Mouse (Mus musculus): Measurements from ENCODE around the gene Prkg1. TPM values are rescaled to one million over a fixed set of nuclear protein-coding genes. Genes with fewer than 3 reads are reported as not detected.

Prkg1 gene
- total and polyA plus RNA-seq, 3 experiments, result 1.0 to 29.0 (median 22.9) TPM

DNA sequence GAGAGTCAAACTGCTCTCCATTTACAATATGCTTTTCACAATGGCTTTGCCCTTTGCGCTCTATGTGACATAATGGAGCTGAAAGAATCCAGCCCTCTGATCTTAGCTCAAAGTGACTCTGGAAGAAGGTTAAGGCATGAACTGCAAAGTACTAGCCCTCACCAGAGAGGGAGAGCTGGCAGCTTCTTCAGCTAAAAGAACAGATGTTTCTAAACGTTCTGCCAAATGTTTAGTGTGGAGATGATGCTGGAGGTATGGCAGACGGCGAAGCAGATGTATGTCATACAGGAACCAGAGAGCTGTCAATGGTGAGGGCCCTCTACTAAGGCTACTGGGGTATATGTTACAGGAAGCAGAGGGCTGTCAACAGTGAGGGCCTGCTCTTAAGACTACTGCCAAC is 148.0 kb downstream of the Prkg1 start:
- H3K36me3 ChIP-seq (replicated peaks), result no peaks in the 10 kb centered on the region
- H3K9me3 ChIP-seq (replicated peaks), result no peaks in the 10 kb centered on the region
- no peaks in the 10 kb centered on the region for H3K27me3 ChIP-seq (ENCODE audit: insufficient read depth, low read length)
- no peak for TF ChIP-seq POLR2AphosphoS5 (IDR thresholded peaks at IDR 0.05; ENCODE audit: insufficient replicate concordance, low read depth, low read length)
- no peak for TF ChIP-seq TAL1 (conservative IDR thresholded peaks at IDR 0.05; ENCODE audit: low read depth, low read length)
- TF ChIP-seq GATA2 (IDR thresholded peaks at IDR 0.05; ENCODE audit: borderline replicate concordance, low read depth, low read length), result no peak
- TF ChIP-seq GATA1 (IDR thresholded peaks at IDR 0.05; ENCODE audit: borderline replicate concordance, low read length), result no peak
- no peak for TF ChIP-seq CTCF (IDR thresholded peaks at IDR 0.05; ENCODE audit: low read depth, low read length)
- H3K4me3 ChIP-seq (ENCODE audit: low read depth, low read length), result no peak overlapping the region
- no peak for ATAC-seq (ENCODE audit: extremely low read depth, insufficient number of reproducible peaks, low FRiP score, poor library complexity, severe bottlenecking)
- no peak for DNase-seq (ENCODE audit: low spot score)
- H3K4me1 ChIP-seq (ENCODE audit: insufficient read depth, low read depth, low read length), result no peaks in the 10 kb centered on the region

DNA sequence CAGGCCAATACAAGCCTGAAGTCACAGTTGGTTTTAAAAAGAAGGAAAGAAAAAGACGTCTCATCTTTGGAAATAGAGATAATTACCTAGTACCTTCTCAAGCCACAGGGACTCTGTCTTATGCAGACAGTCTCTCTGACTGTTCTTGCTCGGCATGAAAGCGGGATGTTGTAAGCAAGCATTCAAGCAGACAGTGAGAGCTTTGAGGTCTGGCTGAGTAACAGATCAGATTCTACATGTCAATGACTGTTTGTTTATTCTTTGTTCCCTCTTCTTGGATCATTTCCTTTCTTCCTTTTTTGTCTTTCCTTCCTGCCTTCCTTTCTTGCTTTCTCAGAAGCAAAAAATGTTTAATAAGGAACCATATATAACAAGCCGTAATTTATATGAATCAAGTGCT is 148.7 kb downstream of the Prkg1 start:
- no peaks in the 10 kb centered on the region for H3K4me1 ChIP-seq (ENCODE audit: insufficient read depth, low read depth, low read length)
- H3K4me3 ChIP-seq (ENCODE audit: low read depth, low read length), result no peak overlapping the region
- ATAC-seq (ENCODE audit: extremely low read depth, insufficient number of reproducible peaks, low FRiP score, poor library complexity, severe bottlenecking), result no peak
- H3K9me3 ChIP-seq (replicated peaks), result no peaks in the 10 kb centered on the region
- TF ChIP-seq GATA2 (IDR thresholded peaks at IDR 0.05; ENCODE audit: borderline replicate concordance, low read depth, low read length) (no peak), TAL1 (conservative IDR thresholded peaks at IDR 0.05; ENCODE audit: low read depth, low read length) (no peak)
- no peak for DNase-seq (ENCODE audit: low spot score)
- no peaks in the 10 kb centered on the region for H3K36me3 ChIP-seq (replicated peaks)
- no peaks in the 10 kb centered on the region for H3K27me3 ChIP-seq (ENCODE audit: insufficient read depth, low read length)

DNA sequence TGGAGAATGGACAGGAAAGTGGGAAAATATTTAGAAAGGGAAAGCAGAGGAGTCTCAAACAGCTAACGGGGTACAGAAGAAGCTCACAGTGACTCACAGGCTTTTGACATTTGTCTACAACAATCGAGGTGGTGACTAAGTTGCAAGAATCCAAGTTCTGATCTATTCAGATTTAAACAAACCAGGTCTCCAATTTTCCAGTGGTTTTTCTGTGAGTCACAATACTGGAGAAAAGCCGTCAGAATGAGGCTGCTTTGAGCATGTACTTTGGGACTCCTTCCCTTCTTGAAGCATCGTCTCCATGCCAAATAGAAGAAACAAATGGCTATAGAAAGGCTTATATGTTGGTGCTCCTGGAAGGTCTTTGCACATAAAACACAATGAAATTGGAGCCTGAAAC is 151.7 kb downstream of the Prkg1 start:
- H3K36me3 ChIP-seq (replicated peaks), result no peaks in the 10 kb centered on the region
- no peaks in the 10 kb centered on the region for H3K27me3 ChIP-seq (ENCODE audit: insufficient read depth, low read length)
- DNase-seq (ENCODE audit: low spot score) (no peak), ATAC-seq (ENCODE audit: extremely low read depth, insufficient number of reproducible peaks, low FRiP score, poor library complexity, severe bottlenecking) (no peak)
- H3K9me3 ChIP-seq (replicated peaks), result no peaks in the 10 kb centered on the region
- no peaks in the 10 kb centered on the region for H3K4me1 ChIP-seq (ENCODE audit: insufficient read depth, low read depth, low read length)
- no peak for TF ChIP-seq POLR2AphosphoS5 (IDR thresholded peaks at IDR 0.05; ENCODE audit: insufficient replicate concordance, low read depth, low read length)
- TF ChIP-seq TAL1 (conservative IDR thresholded peaks at IDR 0.05; ENCODE audit: low read depth, low read length), result no peak
- TF ChIP-seq CTCF (IDR thresholded peaks at IDR 0.05; ENCODE audit: low read depth, low read length), result no peak
- no peak for TF ChIP-seq GATA1 (IDR thresholded peaks at IDR 0.05; ENCODE audit: borderline replicate concordance, low read length)
- TF ChIP-seq GATA2 (IDR thresholded peaks at IDR 0.05; ENCODE audit: borderline replicate concordance, low read depth, low read length), result no peak
- H3K4me3 ChIP-seq (ENCODE audit: low read depth, low read length), result no peak overlapping the region

DNA sequence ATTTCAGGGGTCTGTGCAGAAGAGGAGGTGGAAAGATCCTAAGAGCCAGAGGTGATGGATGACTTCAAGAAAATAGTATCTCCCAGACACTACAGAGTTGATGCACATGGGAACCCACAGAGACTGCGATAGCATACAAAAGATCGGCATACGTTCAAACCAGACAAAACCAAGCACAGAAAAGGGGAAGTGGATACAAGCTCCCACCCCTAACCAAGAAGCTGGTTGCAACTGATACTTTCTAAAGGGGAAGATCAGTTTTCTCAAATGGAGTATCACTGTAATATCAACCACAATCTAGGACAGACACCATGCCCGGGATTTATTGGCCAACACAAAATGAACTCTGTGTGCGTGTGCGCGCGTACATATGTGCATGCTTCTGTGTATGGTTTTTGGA is 162.3 kb downstream of the Prkg1 start:
- no peaks in the 10 kb centered on the region for H3K36me3 ChIP-seq (replicated peaks)
- DNase-seq (ENCODE audit: low spot score), result peak; percentile 5
- no peak overlapping the region for H3K4me3 ChIP-seq (ENCODE audit: low read depth, low read length)
- TF ChIP-seq POLR2AphosphoS5 (IDR thresholded peaks at IDR 0.05; ENCODE audit: insufficient replicate concordance, low read depth, low read length), result no peak
- no peak for TF ChIP-seq GATA2 (IDR thresholded peaks at IDR 0.05; ENCODE audit: borderline replicate concordance, low read depth, low read length)
- 0 out of 2 replicates have a peak, but pooled peaks have one; percentile 13 for TF ChIP-seq TAL1 (conservative IDR thresholded peaks at IDR 0.05; ENCODE audit: low read depth, low read length)
- no peak for TF ChIP-seq GATA1 (IDR thresholded peaks at IDR 0.05; ENCODE audit: borderline replicate concordance, low read length)
- no peak for TF ChIP-seq CTCF (IDR thresholded peaks at IDR 0.05; ENCODE audit: low read depth, low read length)
- H3K9me3 ChIP-seq (replicated peaks), result no peaks in the 10 kb centered on the region
- no peaks in the 10 kb centered on the region for H3K27me3 ChIP-seq (ENCODE audit: insufficient read depth, low read length)
- H3K4me1 ChIP-seq (ENCODE audit: insufficient read depth, low read depth, low read length), result peaks cover 11% of the 10 kb centered on the region
- peak; percentile 68 for ATAC-seq (ENCODE audit: extremely low read depth, insufficient number of reproducible peaks, low FRiP score, poor library complexity, severe bottlenecking)

DNA sequence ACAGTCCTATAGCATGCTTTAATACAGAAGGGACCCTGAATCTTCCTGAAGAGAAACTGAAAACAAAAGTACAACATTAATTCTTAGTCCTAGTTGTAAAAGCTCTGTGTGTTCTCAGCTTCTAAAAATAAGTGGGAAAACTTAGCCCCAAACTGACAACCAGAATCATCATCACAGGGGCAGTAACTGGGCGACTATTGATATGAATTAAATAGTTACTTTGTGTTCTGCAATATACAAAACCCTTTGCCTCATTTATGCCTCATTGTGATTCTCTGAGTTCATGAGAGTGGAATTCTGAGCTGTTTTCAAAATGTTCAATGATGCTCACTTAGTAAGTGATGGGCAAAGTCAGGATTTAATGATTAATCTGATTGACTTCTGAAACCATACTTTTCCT is 170.8 kb downstream of the Prkg1 start:
- Histone ChIP-seq H3K36me3 (replicated peaks) (no peaks in the 10 kb centered on the region), H3K4me1 (ENCODE audit: insufficient read depth, low read depth, low read length) (no peaks in the 10 kb centered on the region), H3K4me3 (ENCODE audit: low read depth, low read length) (no peak overlapping the region), H3K27me3 (ENCODE audit: insufficient read depth, low read length) (no peaks in the 10 kb centered on the region; the same call in 1 of the 2 replicates), H3K9me3 (replicated peaks) (no peaks in the 10 kb centered on the region)
- TF ChIP-seq TAL1 (conservative IDR thresholded peaks at IDR 0.05; ENCODE audit: low read depth, low read length), result no peak
- no peak for TF ChIP-seq GATA2 (IDR thresholded peaks at IDR 0.05; ENCODE audit: borderline replicate concordance, low read depth, low read length)
- TF ChIP-seq POLR2AphosphoS5 (IDR thresholded peaks at IDR 0.05; ENCODE audit: insufficient replicate concordance, low read depth, low read length), result no peak
- TF ChIP-seq CTCF (IDR thresholded peaks at IDR 0.05; ENCODE audit: low read depth, low read length), result no peak
- no peak for TF ChIP-seq GATA1 (IDR thresholded peaks at IDR 0.05; ENCODE audit: borderline replicate concordance, low read length)
- DNase-seq (ENCODE audit: low spot score) (no peak), ATAC-seq (ENCODE audit: extremely low read depth, insufficient number of reproducible peaks, low FRiP score, poor library complexity, severe bottlenecking) (no peak)

DNA sequence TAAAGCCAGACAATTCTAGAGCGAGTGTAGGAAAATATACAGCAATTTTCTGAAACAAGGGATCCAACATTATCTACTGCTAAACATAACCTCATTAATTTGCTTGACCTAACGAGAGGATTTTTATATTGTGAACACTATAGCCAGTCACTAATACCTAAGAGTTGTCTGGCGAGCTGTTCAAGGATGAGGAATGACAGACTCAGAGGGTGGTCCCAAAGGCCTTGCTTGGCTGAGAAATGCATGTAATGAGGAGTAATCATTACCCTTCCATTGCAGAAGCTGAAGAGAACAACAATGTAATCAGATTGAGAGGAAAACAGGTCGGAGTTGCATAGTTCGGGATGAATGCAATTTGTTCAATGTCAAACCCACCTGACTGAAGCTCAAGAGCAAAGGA is 174.1 kb downstream of the Prkg1 start:
- no peaks in the 10 kb centered on the region for H3K4me1 ChIP-seq (ENCODE audit: insufficient read depth, low read depth, low read length)
- no peak for DNase-seq (ENCODE audit: low spot score)
- TF ChIP-seq GATA1 (IDR thresholded peaks at IDR 0.05; ENCODE audit: borderline replicate concordance, low read length) (no peak), CTCF (IDR thresholded peaks at IDR 0.05; ENCODE audit: low read depth, low read length) (no peak), TAL1 (conservative IDR thresholded peaks at IDR 0.05; ENCODE audit: low read depth, low read length) (no peak), POLR2AphosphoS5 (IDR thresholded peaks at IDR 0.05; ENCODE audit: insufficient replicate concordance, low read depth, low read length) (no peak), GATA2 (IDR thresholded peaks at IDR 0.05; ENCODE audit: borderline replicate concordance, low read depth, low read length) (no peak)
- no peak for ATAC-seq (ENCODE audit: extremely low read depth, insufficient number of reproducible peaks, low FRiP score, poor library complexity, severe bottlenecking)
- H3K36me3 ChIP-seq (replicated peaks), result no peaks in the 10 kb centered on the region
- no peaks in the 10 kb centered on the region; the same call in 1 of the 2 replicates for H3K27me3 ChIP-seq (ENCODE audit: insufficient read depth, low read length)
- no peaks in the 10 kb centered on the region for H3K9me3 ChIP-seq (replicated peaks)
- H3K4me3 ChIP-seq (ENCODE audit: low read depth, low read length), result no peak overlapping the region
